Mouse (Mus musculus) midbrain, embryonic 14.5 days (tissue): ENCODE results near the gene Ldlr. TPM values are rescaled to one million over a fixed set of nuclear protein-coding genes. Genes with fewer than 3 reads are reported as not detected.
"Not testable (repeated sequence)": the region's sequence is repeated elsewhere in the genome, so short reads cannot be mapped to it uniquely, and the experiment has no call there.

Source experiments
- ATAC-seq: fragments of 200-750 bp; cut with Nextera tagmentation; 2 replicates; pipeline ENCODE4 v1.8.0; 2017; ENCODE audit warnings: moderate number of reproducible peaks, moderate library complexity; ENCODE audit not compliant: low FRiP score, low TSS enrichment
- DNase-seq: peaks from one replicate; pipeline ENCODE4 v3.0.0-alpha.2; 2015
- H3K27ac ChIP-seq: fragments of 300-500 bp; sonication (generic); replicated peaks from 2 replicates; pipeline ENCODE4 v1.5.1; 2014; ENCODE audit warnings: mild to moderate bottlenecking, low read depth, low read length, moderate library complexity
- H3K27me3 ChIP-seq: fragments of 300-500 bp; sonication (generic); 2 replicates; pipeline ENCODE4 v1.6.1; 2014; ENCODE audit warnings: low read length, control low read depth, mixed read lengths; ENCODE audit not compliant: control insufficient read depth, insufficient read depth
- H3K36me3 ChIP-seq: fragments of 300-500 bp; sonication (generic); 2 replicates; pipeline ENCODE4 v1.6.1; 2014; ENCODE audit warnings: low read length, control low read depth; ENCODE audit not compliant: control insufficient read depth, insufficient read depth
- H3K4me1 ChIP-seq: fragments of 300-500 bp; sonication (generic); 2 replicates; pipeline ENCODE4 v1.6.1; 2014; ENCODE audit warnings: mild to moderate bottlenecking, antibody characterized with exemption, low read length, control low read depth; ENCODE audit not compliant: control insufficient read depth, insufficient read depth
- H3K4me2 ChIP-seq: fragments of 300-500 bp; sonication (generic); 2 replicates; pipeline ENCODE4 v1.6.1; 2014; ENCODE audit warnings: mild to moderate bottlenecking, low read length, moderate library complexity
- H3K4me3 ChIP-seq: fragments of 300-500 bp; sonication (generic); replicated peaks from 2 replicates; pipeline ENCODE4 v1.5.1; 2014; ENCODE audit warnings: low read depth, low read length
- H3K9ac ChIP-seq: fragments of 300-500 bp; sonication (generic); replicated peaks from 2 replicates; pipeline ENCODE4 v1.6.1; 2014; ENCODE audit warnings: mild to moderate bottlenecking, low read length, moderate library complexity
- H3K9me3 ChIP-seq: fragments of 300-500 bp; sonication (generic); 2 replicates; pipeline ENCODE4 v1.6.1; 2016; ENCODE audit warnings: low read length, control low read depth, mixed read lengths; ENCODE audit not compliant: control insufficient read depth
- WGBS: fragments of 180-500 bp; shearing (Covaris S2); extraction: QIAGEN DNeasy Blood & Tissue Kit; methylation state at CpG from one replicate; pipeline ENCODE4 v1.1.7; 2014; 5-methylcytosine and 5-hydroxymethylcytosine counted together
- polyA plus RNA-seq: library from polyadenylated mRNA; unstranded; fragments of >200 nt; fragmentation: Nextera tagmentation; extraction: Ambion mirVana; gene quantifications from 2 replicates; pipeline ENCODE4 v1.2.1, GENCODE M21; 2014

Ldlr gene
- polyA plus RNA-seq, 1 experiment from 2014 or later = 8.2 TPM

DNA sequence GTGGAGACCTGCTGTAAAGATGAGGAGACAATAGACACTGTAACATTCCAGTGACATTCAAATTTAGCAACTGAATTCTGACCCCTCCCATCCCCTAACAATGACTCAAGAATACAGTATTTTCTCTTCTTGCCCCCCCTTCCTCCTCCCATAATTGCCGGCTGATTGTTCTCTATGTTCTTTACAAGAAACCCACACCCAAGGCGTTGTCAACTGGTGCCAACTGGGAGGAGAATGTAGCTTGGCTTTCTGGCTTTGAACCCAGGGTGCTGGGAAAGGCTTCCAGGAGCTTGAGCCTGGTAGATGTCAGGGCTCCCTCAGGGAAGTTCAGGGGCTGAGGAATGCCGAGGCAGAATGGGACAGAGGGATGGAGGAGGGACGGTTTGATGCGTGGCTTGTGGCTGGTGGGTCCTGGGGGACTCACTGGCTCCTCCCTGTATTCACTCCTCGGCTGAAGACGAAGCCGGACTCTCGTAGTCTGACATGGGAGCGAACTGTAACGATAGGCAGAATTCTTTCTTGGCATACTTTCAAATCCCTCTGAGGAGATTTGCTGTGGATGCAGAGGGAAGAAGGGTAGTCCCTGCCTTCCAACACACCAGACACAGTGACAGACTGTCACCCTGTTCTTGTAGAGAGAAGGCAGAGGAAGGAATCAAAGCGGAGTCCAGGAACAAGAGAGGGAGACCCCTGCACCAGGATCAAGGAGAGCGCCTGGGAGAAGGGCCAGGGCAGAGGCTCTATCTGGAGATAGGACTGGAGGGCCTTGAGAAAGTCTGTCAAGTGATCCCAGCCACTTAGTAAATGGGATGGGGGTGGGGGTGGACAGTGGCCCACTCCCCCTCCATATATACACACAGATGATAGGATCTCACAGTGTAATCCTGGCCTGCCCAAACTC lies 45.5 kb downstream of the Ldlr start:
- Histone ChIP-seq H3K9ac (no peak overlapping the region), H3K9me3 (no peaks in the 10 kb centered on the region), H3K27me3 (no peaks in the 10 kb centered on the region), H3K4me2 (no peak overlapping the region), H3K4me3 (no peak overlapping the region), H3K4me1 (no peaks in the 10 kb centered on the region), H3K27ac (no peak overlapping the region), H3K36me3 (no peaks in the 10 kb centered on the region)
- 55% methylated on average over 13 of the region's 13 CpGs for WGBS
- DNase-seq (no peak), ATAC-seq (no peak)

DNA sequence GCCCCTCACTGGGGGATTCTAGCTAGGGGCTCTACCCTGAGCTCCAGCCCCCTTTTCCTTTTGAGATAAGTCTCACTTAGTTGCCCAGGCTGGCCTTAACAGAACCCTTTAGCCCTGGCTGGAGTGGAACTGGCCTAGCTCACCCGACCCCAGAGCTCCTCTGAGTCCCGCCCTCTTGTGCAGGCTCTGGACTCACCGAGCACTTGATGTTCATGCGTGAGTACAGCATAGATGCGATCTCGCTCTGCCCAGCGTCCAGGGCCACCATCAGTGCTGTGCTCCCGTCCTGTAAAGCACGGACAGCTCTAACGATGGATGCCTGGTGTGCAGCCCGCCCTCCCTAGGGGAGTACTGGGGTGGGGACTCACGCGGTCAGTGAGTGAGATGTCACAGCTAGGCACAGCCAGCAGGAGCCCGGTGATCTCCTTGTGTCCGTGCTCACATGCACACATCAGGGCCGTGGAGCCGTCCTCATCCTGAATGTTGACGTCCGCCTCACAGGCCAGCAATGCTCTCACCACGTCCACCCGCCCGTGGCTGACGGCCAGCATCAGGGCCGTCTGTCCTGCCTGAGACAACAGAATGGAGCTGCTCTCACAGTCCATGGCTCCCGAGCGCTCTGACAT lies 46.4 kb downstream of the Ldlr start:
- Histone ChIP-seq H3K4me3 (no peak overlapping the region), H3K4me2 (no peak overlapping the region), H3K36me3 (no peaks in the 10 kb centered on the region), H3K27me3 (no peaks in the 10 kb centered on the region), H3K4me1 (no peaks in the 10 kb centered on the region), H3K9ac (no peak overlapping the region), H3K27ac (no peak overlapping the region), H3K9me3 (no peaks in the 10 kb centered on the region)
- no peak for DNase-seq
- WGBS = 75% methylated on average over 26 of the region's 26 CpGs
- ATAC-seq = no peak

DNA sequence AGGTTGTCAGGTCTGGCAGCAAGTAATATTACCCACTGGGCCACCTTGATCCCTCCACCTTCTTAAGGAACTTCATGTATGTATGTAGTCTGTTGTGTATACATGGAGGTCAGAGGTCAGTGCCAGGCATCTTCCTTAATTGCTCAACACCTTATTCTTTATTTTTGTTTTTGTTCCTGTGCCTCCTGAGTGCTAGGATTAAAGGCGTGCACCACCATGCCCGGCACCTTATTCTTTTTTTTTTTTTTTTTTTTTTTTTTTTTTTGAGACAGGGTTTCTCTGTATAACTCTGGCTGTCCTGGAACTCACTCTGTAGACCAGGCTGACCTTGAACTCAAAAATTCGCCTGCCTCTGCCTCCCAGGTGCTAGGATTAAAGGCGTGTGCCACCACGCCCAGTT lies 50.1 kb downstream of the Ldlr start:
- not testable (repeated sequence) for H3K9ac ChIP-seq, H3K27me3 ChIP-seq, H3K4me2 ChIP-seq, H3K36me3 ChIP-seq, H3K27ac ChIP-seq, H3K4me1 ChIP-seq, H3K9me3 ChIP-seq, H3K4me3 ChIP-seq, DNase-seq, ATAC-seq
- 80% methylated on average over 5 of the region's 5 CpGs for WGBS

DNA sequence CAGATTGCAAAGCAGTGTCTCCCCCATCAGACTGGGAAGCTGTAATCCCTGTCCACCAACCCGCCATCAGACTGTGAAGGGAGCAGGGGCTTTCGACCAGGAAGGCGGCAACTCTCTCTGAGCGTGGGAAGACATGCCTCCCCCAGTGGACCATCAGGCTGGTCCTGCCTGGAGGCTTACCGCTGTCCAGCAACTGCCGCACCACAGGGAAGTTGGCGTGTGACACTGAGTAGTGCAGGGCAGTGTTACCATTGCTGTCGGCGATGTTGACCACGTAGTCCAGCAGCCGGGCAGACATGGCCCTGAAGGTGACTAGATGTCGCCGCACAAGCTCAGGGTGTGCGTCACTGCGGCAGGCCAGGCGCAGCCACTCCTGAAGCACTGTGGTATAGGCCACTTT lies 51.1 kb downstream of the Ldlr start:
- H3K9me3 ChIP-seq = no peaks in the 10 kb centered on the region
- H3K27me3 ChIP-seq = no peaks in the 10 kb centered on the region
- 87% methylated on average over 16 of the region's 16 CpGs for WGBS
- ATAC-seq (no peak), DNase-seq (no peak)
- no peak overlapping the region for H3K4me3 ChIP-seq
- H3K27ac ChIP-seq = no peak overlapping the region
- 0 out of 2 replicates have a peak, but pooled peaks cover 5% of the 10 kb centered on the region for H3K36me3 ChIP-seq
- H3K4me2 ChIP-seq = no peak overlapping the region
- H3K9ac ChIP-seq = no peak overlapping the region
- H3K4me1 ChIP-seq = no peaks in the 10 kb centered on the region

DNA sequence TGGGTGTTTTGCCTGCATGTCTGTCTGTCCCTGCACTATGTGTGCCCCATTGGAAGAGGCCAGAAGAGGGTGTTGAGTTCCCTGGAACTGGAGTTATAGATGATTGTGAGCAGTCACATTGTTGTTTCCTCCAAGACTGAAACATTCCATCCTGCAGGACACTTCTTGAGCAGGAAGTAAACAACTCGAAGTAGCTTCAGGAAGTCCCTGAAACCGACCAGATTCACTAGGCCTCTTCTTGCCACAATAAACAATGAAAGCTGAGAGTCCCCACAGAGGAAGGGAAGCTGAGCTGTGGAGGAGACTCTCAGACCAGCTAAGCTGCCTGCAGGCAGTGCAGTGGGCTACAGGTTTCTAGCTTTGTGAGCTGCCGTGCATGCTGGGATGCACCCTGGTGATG lies 54.4 kb downstream of the Ldlr start:
- ATAC-seq = no peak
- Histone ChIP-seq H3K4me2 (no peak overlapping the region), H3K9ac (no peak overlapping the region), H3K9me3 (no peaks in the 10 kb centered on the region), H3K36me3 (0 out of 2 replicates have a peak, but pooled peaks cover 5% of the 10 kb centered on the region), H3K27me3 (no peaks in the 10 kb centered on the region), H3K4me3 (no peak overlapping the region), H3K27ac (no peak overlapping the region), H3K4me1 (no peaks in the 10 kb centered on the region)
- no peak for DNase-seq
- WGBS = 94% methylated on average over 3 of the region's 3 CpGs

DNA sequence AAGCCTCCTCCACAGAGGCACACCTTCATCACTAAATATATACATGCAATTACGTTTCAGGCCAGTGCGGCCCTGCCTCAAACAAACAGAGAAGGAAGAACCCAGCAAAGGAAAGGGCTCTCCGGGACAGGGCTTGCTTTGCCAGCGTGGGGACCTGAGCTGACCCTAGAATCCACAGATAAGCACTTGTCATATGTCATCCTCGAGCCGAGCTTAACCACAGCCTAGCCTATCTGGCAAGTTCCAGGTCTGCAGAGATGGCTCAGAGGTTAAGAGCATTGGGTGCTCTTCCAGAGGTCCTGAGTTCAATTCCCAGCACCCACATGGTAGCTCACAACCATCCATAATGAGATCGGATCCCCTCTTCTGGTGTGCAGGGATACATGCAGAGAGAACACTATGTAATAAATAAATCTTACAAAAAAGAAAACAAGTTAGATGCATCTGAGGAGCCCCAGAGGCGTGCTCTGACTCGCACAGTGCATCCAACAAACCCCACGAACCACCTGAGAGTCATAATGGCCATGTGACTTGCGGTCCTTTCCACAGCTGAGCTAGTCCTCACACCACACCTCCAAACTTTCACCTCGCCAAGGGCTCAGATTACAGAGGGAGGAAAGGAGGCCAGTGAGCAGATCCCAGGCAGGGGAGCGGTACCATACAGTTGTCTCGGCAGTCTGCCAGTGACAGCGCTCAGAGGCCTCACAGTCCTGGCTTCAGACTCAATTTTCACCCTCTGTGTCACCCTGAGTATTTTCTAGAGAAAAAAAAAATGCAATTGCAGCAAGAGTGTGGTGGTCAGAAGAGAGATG lies 58.6 kb downstream of the Ldlr start:
- DNase-seq = no peak
- no peak overlapping the region for H3K4me2 ChIP-seq
- no peak overlapping the region for H3K4me3 ChIP-seq
- 86% methylated on average over 15 of the region's 15 CpGs for WGBS
- no peak overlapping the region for H3K9ac ChIP-seq
- ATAC-seq = no peak
- H3K27ac ChIP-seq = no peak overlapping the region
- no peaks in the 10 kb centered on the region for H3K4me1 ChIP-seq
- H3K27me3 ChIP-seq = no peaks in the 10 kb centered on the region
- 0 out of 2 replicates have a peak, but pooled peaks cover 5% of the 10 kb centered on the region for H3K36me3 ChIP-seq
- no peaks in the 10 kb centered on the region for H3K9me3 ChIP-seq

DNA sequence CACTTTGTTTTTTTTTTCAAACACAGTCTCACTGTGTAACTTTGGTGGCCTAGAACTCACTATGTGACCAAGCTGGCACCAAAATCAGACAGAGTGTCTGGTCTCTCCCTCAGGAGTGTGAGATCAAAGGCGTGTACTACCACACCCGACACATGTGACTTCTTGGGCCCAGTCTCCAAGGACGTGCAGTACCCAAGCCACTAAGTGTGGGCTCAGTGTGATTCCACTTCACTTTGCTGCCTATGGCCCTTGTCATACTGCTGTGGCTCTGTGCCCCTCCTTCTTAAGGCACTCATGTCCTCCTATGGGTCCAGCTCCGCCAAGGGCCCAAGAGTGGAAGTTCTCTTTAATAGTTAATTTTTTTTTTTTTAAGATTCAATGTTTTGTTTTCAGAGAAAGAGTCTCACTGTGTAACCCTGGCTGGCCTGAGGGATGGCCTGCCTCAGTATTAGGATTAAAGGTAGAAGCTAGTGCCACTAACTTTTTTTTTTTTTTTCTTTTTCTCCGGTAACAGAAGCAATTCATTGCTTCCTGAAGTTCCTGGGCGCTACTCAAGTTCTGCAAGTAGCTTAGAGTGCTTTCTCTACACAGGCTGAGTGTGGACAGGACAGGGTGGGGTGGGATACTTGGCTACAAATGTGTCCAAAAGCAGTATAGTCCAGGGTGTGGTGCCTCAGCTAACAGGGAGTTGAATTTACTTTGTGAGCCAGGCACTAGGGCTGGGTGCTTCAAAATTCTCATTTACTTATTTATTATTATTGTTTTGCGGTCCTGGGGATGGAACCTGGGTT lies 61.4 kb downstream of the Ldlr start:
- 89% methylated on average over 7 of the region's 7 CpGs for WGBS
- Histone ChIP-seq H3K4me2 (no peak overlapping the region), H3K4me1 (no peaks in the 10 kb centered on the region), H3K4me3 (no peak overlapping the region), H3K9me3 (no peaks in the 10 kb centered on the region), H3K27me3 (no peaks in the 10 kb centered on the region), H3K27ac (no peak overlapping the region), H3K36me3 (no peaks in the 10 kb centered on the region), H3K9ac (no peak overlapping the region)
- DNase-seq (no peak), ATAC-seq (no peak)

DNA sequence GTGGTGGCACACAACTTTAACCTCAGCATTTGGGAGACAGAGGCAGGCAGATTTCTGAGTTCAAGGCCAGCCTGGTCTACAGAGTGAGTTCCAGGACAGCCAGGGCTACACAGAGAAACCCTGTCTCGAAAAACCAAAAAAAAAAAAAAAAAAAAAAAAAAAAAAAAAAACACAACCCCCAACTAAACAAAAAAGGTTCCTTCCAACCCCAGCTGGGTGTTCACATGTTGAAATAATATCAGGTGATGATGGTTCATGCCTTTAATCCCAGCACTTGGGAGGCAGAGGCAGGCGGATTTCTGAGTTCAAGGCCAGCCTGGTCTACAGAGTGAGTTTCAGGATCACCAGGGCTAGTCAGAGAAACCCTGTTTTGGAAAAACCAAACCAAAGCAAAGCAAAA lies 63.0 kb downstream of the Ldlr start:
- H3K9ac ChIP-seq, H3K4me3 ChIP-seq, ATAC-seq, DNase-seq, H3K36me3 ChIP-seq, H3K27ac ChIP-seq, H3K4me2 ChIP-seq, H3K27me3 ChIP-seq, H3K9me3 ChIP-seq, H3K4me1 ChIP-seq: not testable (repeated sequence)
- 84% methylated on average over 1 of the region's 2 CpGs for WGBS
